ENCODE assay signal across 15 mouse cellular contexts in genomic region chr17:8878056-8878455, GRCm38 (mm10).
DNase-seq lines count a peak whose midpoint lies in the region.
"Had no signal": no experiment of that assay in that cellular context is flagged by ENCODE, and none has a peak within 500 bp of the region (broad histone marks: within the 10 kb centered on the region; RNA-seq: fewer than 3 reads in every experiment).

No protein-coding gene starts in this region.

- DNase-seq in 3T3-L1 (ENCODE audit: low read depth, low spot score), result peak; percentile 19
- peak; percentile 57 for DNase-seq in Muller cell, postnatal 12 days (ENCODE audit: inconsistent ontology term)
- peak; percentile 50 for DNase-seq in retina, postnatal 1 day
- no peak for DNase-seq in heart, adult 8-10 months (ENCODE audit: low spot score)
- DNase-seq in kidney, adult 8-10 months, result no peak
- DNase-seq: adrenal gland, adult 2 months; adrenal gland, postnatal 10 days; adrenal gland, postnatal 25 days; B cell, adult 2 months; cerebellum, adult 11 months; cerebellum, adult 18-20 months; cerebellum, adult 8-10 months; cerebellum, postnatal 10 days; cerebellum, postnatal 25 days; forebrain, postnatal 0 days had no signal

Comparison
In these comparisons a context has a peak if more than half of its experiments do, and no peak if none do; other contexts are left out.
1. DNase-seq: peak in 3T3-L1 (single experiment), Muller cell, postnatal 12 days (single experiment) and retina, postnatal 1 day (single experiment); none in heart, adult 8-10 months (single experiment) and kidney, adult 8-10 months (0 of 2).